Mouse (Mus musculus): ENCODE results near the gene Kcnj10.
A peak's percentile ranks its signal among the peaks of the same experiment; 100 is the strongest.

- TF ChIP-seq POLR2A (IDR thresholded peaks at IDR 0.05; ENCODE audit: control insufficient read depth, low read depth, low read length), result no peak
- peak; percentile 89; the same call in 1 of the 2 replicates for TF ChIP-seq CTCF (IDR thresholded peaks at IDR 0.05; ENCODE audit: control insufficient read depth, insufficient read depth, insufficient replicate concordance, low read depth, low read length)
These were observed 23.7 kb downstream of the Kcnj10 start for GRCm38 (mm10) chr1:172364684-172365083.
